ENCODE assay signal across 23 mouse cellular contexts in genomic region chr4:115972543-115972942, GRCm38 (mm10). TPM values are rescaled to one million over a fixed set of nuclear protein-coding genes. Genes with fewer than 3 reads are reported as not detected.
DNase-seq lines count a peak whose midpoint lies in the region; ATAC-seq and TF ChIP-seq lines count a peak whose summit lies in the region.
"Had no signal": no experiment of that assay in that cellular context is flagged by ENCODE, and none has a peak within 500 bp of the region (broad histone marks: within the 10 kb centered on the region; RNA-seq: fewer than 3 reads in every experiment).

No protein-coding gene starts in this region.

- no peak for TF ChIP-seq CTCF in hindbrain, postnatal 0 days (IDR thresholded peaks at IDR 0.05; ENCODE audit: low read depth)

- no peak overlapping the region for H3K4me3 ChIP-seq in hindbrain, embryonic 12.5 days
- no peak overlapping the region for H3K4me3 ChIP-seq in hindbrain, postnatal 0 days (ENCODE audit: low read length)
- H3K4me3 ChIP-seq in hindbrain, embryonic 13.5 days = no peak overlapping the region
- H3K4me3 ChIP-seq in neural tube, embryonic 12.5 days = no peak overlapping the region
- H3K4me3 ChIP-seq in limb, embryonic 10.5 days = no peak overlapping the region
- H3K4me3 ChIP-seq: embryonic facial prominence, embryonic 10.5 days; forebrain, embryonic 13.5 days; heart, adult 2 months; heart, embryonic 12.5 days had no signal

- no peaks in the 10 kb centered on the region for H3K36me3 ChIP-seq in hindbrain, embryonic 12.5 days
- H3K36me3 ChIP-seq in hindbrain, postnatal 0 days (ENCODE audit: insufficient read depth, low read length) = no peaks in the 10 kb centered on the region
- H3K36me3 ChIP-seq in hindbrain, embryonic 13.5 days = no peaks in the 10 kb centered on the region
- no peaks in the 10 kb centered on the region for H3K36me3 ChIP-seq in neural tube, embryonic 12.5 days
- H3K36me3 ChIP-seq in limb, embryonic 10.5 days = no peaks in the 10 kb centered on the region
- H3K36me3 ChIP-seq: embryonic facial prominence, embryonic 10.5 days; G1E; heart, embryonic 12.5 days had no signal

- no peak overlapping the region for H3K4me2 ChIP-seq in hindbrain, embryonic 12.5 days (replicated peaks)
- no peak overlapping the region for H3K4me2 ChIP-seq in hindbrain, postnatal 0 days (ENCODE audit: low read depth, low read length)
- peak overlapping the region; percentile 21 for H3K4me2 ChIP-seq in hindbrain, embryonic 13.5 days
- H3K4me2 ChIP-seq in neural tube, embryonic 12.5 days (replicated peaks) = 0 out of 2 replicates have a peak overlapping the region, but pooled peaks have one; percentile 12
- H3K4me2 ChIP-seq: forebrain, embryonic 13.5 days; heart, embryonic 12.5 days had no signal

- intact Hi-C loops in heart, postnatal 14 days (cut with DNase I) = no loop called here

- peak; percentile 67 for ATAC-seq in hindbrain, embryonic 12.5 days (ENCODE audit: low FRiP score)
- no peak for ATAC-seq in hindbrain, postnatal 0 days
- peak; percentile 71; the same call in 1 of the 2 replicates for ATAC-seq in hindbrain, embryonic 13.5 days (ENCODE audit: low FRiP score)
- ATAC-seq in neural tube, embryonic 12.5 days (ENCODE audit: low FRiP score, low read depth) = no peak
- ATAC-seq: forebrain, embryonic 13.5 days; forebrain, postnatal 0 days; intestine, embryonic 16.5 days had no signal

- no peaks in the 10 kb centered on the region for H3K9me3 ChIP-seq in hindbrain, embryonic 12.5 days (replicated peaks)
- no peaks in the 10 kb centered on the region for H3K9me3 ChIP-seq in hindbrain, postnatal 0 days (ENCODE audit: low read length)
- no peaks in the 10 kb centered on the region for H3K9me3 ChIP-seq in hindbrain, embryonic 13.5 days
- no peaks in the 10 kb centered on the region for H3K9me3 ChIP-seq in neural tube, embryonic 12.5 days
- no peaks in the 10 kb centered on the region for H3K9me3 ChIP-seq in limb, embryonic 10.5 days (replicated peaks)
- H3K9me3 ChIP-seq: embryonic facial prominence, embryonic 10.5 days; forebrain, embryonic 13.5 days; G1E; heart, embryonic 12.5 days had no signal

- 46% methylated on average over 24 of the region's 24 CpGs for WGBS in hindbrain, embryonic 12.5 days
- 57% methylated on average over 24 of the region's 24 CpGs for WGBS in hindbrain, postnatal 0 days
- 48% methylated on average over 24 of the region's 24 CpGs for WGBS in hindbrain, embryonic 13.5 days
- 51% methylated on average over 24 of the region's 24 CpGs for WGBS in neural tube, embryonic 12.5 days
- WGBS in limb, embryonic 10.5 days = 45% methylated on average over 24 of the region's 24 CpGs

- H3K9ac ChIP-seq in hindbrain, embryonic 12.5 days = no peak overlapping the region
- no peak overlapping the region for H3K9ac ChIP-seq in hindbrain, postnatal 0 days (replicated peaks; ENCODE audit: low read length)
- no peak overlapping the region for H3K9ac ChIP-seq in hindbrain, embryonic 13.5 days
- H3K9ac ChIP-seq in neural tube, embryonic 12.5 days = no peak overlapping the region
- H3K9ac ChIP-seq: forebrain, embryonic 13.5 days; forebrain, postnatal 0 days; heart, embryonic 12.5 days had no signal

- no peak for DNase-seq in hindbrain, postnatal 0 days (ENCODE audit: low spot score)
- DNase-seq in urinary bladder, postnatal 14 days (ENCODE audit: low spot score) = no peak
- DNase-seq in limb, embryonic 10.5 days (ENCODE audit: low spot score) = no peak
- DNase-seq in heart, postnatal 14 days = no peak
- DNase-seq: adrenal gland, postnatal 14 days; cerebellum, adult 11-12 months; cerebellum, adult 9-11 months; cerebellum, postnatal 36 days; forebrain, postnatal 0 days; gastrocnemius, postnatal 14 days; heart, adult 2 months; heart, postnatal 36 days had no signal

- H3K27me3 ChIP-seq in hindbrain, embryonic 12.5 days = peaks cover 90% of the 10 kb centered on the region
- peaks cover 15% of the 10 kb centered on the region for H3K27me3 ChIP-seq in hindbrain, postnatal 0 days (ENCODE audit: insufficient read depth, low read length)
- peaks cover 96% of the 10 kb centered on the region for H3K27me3 ChIP-seq in hindbrain, embryonic 13.5 days
- peaks cover 84% of the 10 kb centered on the region for H3K27me3 ChIP-seq in neural tube, embryonic 12.5 days (replicated peaks)
- H3K27me3 ChIP-seq in limb, embryonic 10.5 days (ENCODE audit: low read depth, poor library complexity, severe bottlenecking) = peaks cover 100% of the 10 kb centered on the region

- H3K4me1 ChIP-seq in hindbrain, embryonic 12.5 days = peaks cover 23% of the 10 kb centered on the region
- H3K4me1 ChIP-seq in hindbrain, postnatal 0 days (ENCODE audit: insufficient read depth, low read length) = no peaks in the 10 kb centered on the region
- peaks cover 26% of the 10 kb centered on the region for H3K4me1 ChIP-seq in hindbrain, embryonic 13.5 days (replicated peaks)
- H3K4me1 ChIP-seq in neural tube, embryonic 12.5 days = 0 out of 2 replicates have a peak, but pooled peaks cover 3% of the 10 kb centered on the region
- H3K4me1 ChIP-seq in limb, embryonic 10.5 days = peaks cover 16% of the 10 kb centered on the region
- H3K4me1 ChIP-seq: forebrain, embryonic 13.5 days; heart, embryonic 12.5 days had no signal

- no peak overlapping the region for H3K27ac ChIP-seq in hindbrain, embryonic 12.5 days
- no peak overlapping the region for H3K27ac ChIP-seq in hindbrain, postnatal 0 days
- no peak overlapping the region for H3K27ac ChIP-seq in hindbrain, embryonic 13.5 days
- no peak overlapping the region for H3K27ac ChIP-seq in neural tube, embryonic 12.5 days
- no peak overlapping the region for H3K27ac ChIP-seq in limb, embryonic 10.5 days
- H3K27ac ChIP-seq: embryonic facial prominence, embryonic 10.5 days; forebrain, embryonic 13.5 days; heart, adult 2 months had no signal

RNA-seq across cellular contexts. Expression of gene Dmbx1, which starts 32.8 kb away (rescaled TPM):
- polyA plus RNA-seq in hindbrain, embryonic 12.5 days (2016; fragmentation: Nextera tagmentation; extraction: Ambion mirVana) = 10.1 and 14.7 TPM in 2 replicates
- total RNA-seq in hindbrain, postnatal 0 days (2014; rRNA removed) = 3.3 and 4.5 TPM in 2 replicates
- 3.9 and 4.3 TPM in 2 replicates for polyA plus RNA-seq in hindbrain, postnatal 0 days (2015; fragmentation: Nextera tagmentation; extraction: Ambion mirVana)
- polyA plus RNA-seq in hindbrain, embryonic 13.5 days (2015; fragmentation: Nextera tagmentation; extraction: Ambion mirVana) = 12.7 and 14.3 TPM in 2 replicates
- polyA plus RNA-seq in neural tube, embryonic 12.5 days (2016; fragmentation: Nextera tagmentation; extraction: Ambion mirVana) = 1.6 and 2.4 TPM in 2 replicates
- 0.05 and 0.11 TPM in 2 replicates for polyA plus RNA-seq in limb, embryonic 10.5 days (2016; fragmentation: Nextera tagmentation; extraction: Ambion mirVana)
- not detected for total RNA-seq in heart, postnatal 14 days (2021)
- total RNA-seq: adrenal gland, postnatal 14 days; forebrain, postnatal 0 days; gastrocnemius, adult 18-20 months; gastrocnemius, postnatal 14 days; heart, adult 2 months; heart, postnatal 36 days had no signal
- polyA plus RNA-seq: G1E; gonadal fat pad, adult 2 months; heart, adult 2 months; heart, embryonic 12.5 days; heart, embryonic 16.5 days; intestine, embryonic 16.5 days had no signal

RNA-seq across cellular contexts. Expression of gene Faah, which starts 45.2 kb away (rescaled TPM):
- polyA plus RNA-seq in hindbrain, embryonic 12.5 days (2016; fragmentation: Nextera tagmentation; extraction: Ambion mirVana) = 7.3 and 7.7 TPM in 2 replicates
- 17.6 and 48.1 TPM in 2 replicates for total RNA-seq in hindbrain, postnatal 0 days (2014; rRNA removed)
- polyA plus RNA-seq in hindbrain, postnatal 0 days (2015; fragmentation: Nextera tagmentation; extraction: Ambion mirVana) = 23.2 and 25.2 TPM in 2 replicates
- polyA plus RNA-seq in hindbrain, embryonic 13.5 days (2015; fragmentation: Nextera tagmentation; extraction: Ambion mirVana) = 13.0 and 13.3 TPM in 2 replicates
- polyA plus RNA-seq in neural tube, embryonic 12.5 days (2016; fragmentation: Nextera tagmentation; extraction: Ambion mirVana) = 4.8 and 5.8 TPM in 2 replicates
- polyA plus RNA-seq in limb, embryonic 10.5 days (2016; fragmentation: Nextera tagmentation; extraction: Ambion mirVana) = 0.49 and 0.58 TPM in 2 replicates
- total RNA-seq in heart, postnatal 14 days (2021) = under 1 TPM; 0.53 to 0.78 TPM

Comparison
In these comparisons a context has a peak if more than half of its experiments do, and no peak if none do; other contexts are left out.
1. ATAC-seq: peak in hindbrain, embryonic 12.5 days (single experiment) and hindbrain, embryonic 13.5 days (single experiment); none in hindbrain, postnatal 0 days (single experiment) and neural tube, embryonic 12.5 days (single experiment).
2. H3K4me2 ChIP-seq: peak in hindbrain, embryonic 13.5 days (single experiment) and neural tube, embryonic 12.5 days (single experiment); none in hindbrain, embryonic 12.5 days (single experiment) and hindbrain, postnatal 0 days (single experiment).